Mouse (Mus musculus) embryonic facial prominence, embryonic 14.5 days (tissue): ENCODE measurements around the gene Klhdc1. TPM values are rescaled to one million over a fixed set of nuclear protein-coding genes. Genes with fewer than 3 reads are reported as not detected.
A peak's percentile ranks its signal among the peaks of the same experiment; 100 is the strongest.

Experiments
- ATAC-seq: fragments of 200-750 bp; cut with Nextera tagmentation; 2 replicates; pipeline ENCODE4 v1.8.0; 2017; ENCODE audit warnings: low read depth, moderate number of reproducible peaks, moderate TSS enrichment
- DNase-seq: peaks from one replicate; pipeline ENCODE4 v3.0.0-alpha.2; 2015; ENCODE audit warnings: low spot score
- H3K27ac ChIP-seq: fragments of 300-500 bp; sonication (generic); replicated peaks from 2 replicates; pipeline ENCODE4 v1.5.1; 2014; ENCODE audit warnings: low read depth, mild to moderate bottlenecking, low read length, moderate library complexity
- H3K27me3 ChIP-seq: fragments of 300-500 bp; sonication (generic); replicated peaks from 2 replicates; pipeline ENCODE4 v1.6.1; 2014; ENCODE audit warnings: low read length; ENCODE audit not compliant: control insufficient read depth, insufficient read depth
- H3K36me3 ChIP-seq: fragments of 300-500 bp; sonication (generic); 2 replicates; pipeline ENCODE4 v1.6.1; 2014; ENCODE audit warnings: low read length, mixed read lengths; ENCODE audit not compliant: control insufficient read depth, insufficient read depth
- H3K4me1 ChIP-seq: fragments of 300-500 bp; sonication (generic); 2 replicates; pipeline ENCODE4 v1.6.1; 2014; ENCODE audit warnings: antibody characterized with exemption, low read length; ENCODE audit not compliant: control insufficient read depth, insufficient read depth
- H3K4me2 ChIP-seq: fragments of 300-500 bp; sonication (generic); 2 replicates; pipeline ENCODE4 v1.6.1; 2014; ENCODE audit warnings: low read depth, mild to moderate bottlenecking, low read length, moderate library complexity, mixed read lengths
- H3K4me3 ChIP-seq: fragments of 300-500 bp; sonication (generic); 2 replicates; pipeline ENCODE4 v1.5.1; 2014; ENCODE audit warnings: low read depth, mild to moderate bottlenecking, low read length
- H3K9ac ChIP-seq: fragments of 300-500 bp; sonication (generic); 2 replicates; pipeline ENCODE4 v1.6.1; 2014; ENCODE audit warnings: low read depth, mild to moderate bottlenecking, low read length, moderate library complexity, mixed read lengths
- H3K9me3 ChIP-seq: fragments of 300-500 bp; sonication (generic); 2 replicates; pipeline ENCODE4 v1.6.1; 2016; ENCODE audit warnings: low read length; ENCODE audit not compliant: control insufficient read depth
- WGBS: fragments of 180-500 bp; shearing (Covaris S2); extraction: QIAGEN DNeasy Blood & Tissue Kit; methylation state at CpG from one replicate; pipeline ENCODE4 v1.1.7; 2014; 5-methylcytosine and 5-hydroxymethylcytosine counted together
- polyA plus RNA-seq: library from polyadenylated mRNA; unstranded; fragments of >200 nt; fragmentation: Nextera tagmentation; extraction: Ambion mirVana; gene quantifications from 2 replicates; pipeline ENCODE4 v1.2.1, GENCODE M21; 2014

Klhdc1 gene
- polyA plus RNA-seq: 9.0 and 9.8 TPM in 2 replicates

- ATAC-seq: no peak
- H3K9ac ChIP-seq: peak within 1 kb of the TSS; percentile 82
- H3K4me2 ChIP-seq: peak within 1 kb of the TSS; percentile 75
- no peaks in the 10 kb centered on the region for H3K27me3 ChIP-seq
- 64% methylated on average over 6 of the region's 6 CpGs for WGBS
- peak within 1 kb of the TSS; percentile 64 for H3K4me3 ChIP-seq
- H3K4me1 ChIP-seq: peaks cover 3% of the 10 kb centered on the region; the same call in 1 of the 2 replicates
- no peaks in the 10 kb centered on the region for H3K9me3 ChIP-seq
- H3K27ac ChIP-seq: peak within 1 kb of the TSS; percentile 82
- DNase-seq: no peak
- H3K36me3 ChIP-seq: no peaks in the 10 kb centered on the region
Observed at GRCm38 (mm10) chr12:69240876-69241275, at the start of gene Klhdc1. Gene Klhdc1, plus strand, starts transcription at chr12:69241176.

- 97% methylated on average over 5 of the region's 5 CpGs for WGBS
- H3K4me1 ChIP-seq: peaks cover 9% of the 10 kb centered on the region; the same call in 1 of the 2 replicates
- no peak overlapping the region for H3K27ac ChIP-seq
- H3K27me3 ChIP-seq: no peaks in the 10 kb centered on the region
- H3K36me3 ChIP-seq: peaks cover 48% of the 10 kb centered on the region
- H3K9ac ChIP-seq: no peak overlapping the region
- no peaks in the 10 kb centered on the region for H3K9me3 ChIP-seq
- ATAC-seq: no peak
- H3K4me2 ChIP-seq: no peak overlapping the region
- H3K4me3 ChIP-seq: no peak overlapping the region
- no peak for DNase-seq
Observed at GRCm38 (mm10) chr12:69191396-69191795, 49.6 kb upstream of the Klhdc1 start.

- Histone ChIP-seq H3K4me1 (peaks cover 9% of the 10 kb centered on the region; the same call in 1 of the 2 replicates), H3K4me3 (no peak overlapping the region), H3K27ac (no peak overlapping the region), H3K9ac (no peak overlapping the region), H3K36me3 (peaks cover 41% of the 10 kb centered on the region), H3K27me3 (no peaks in the 10 kb centered on the region), H3K9me3 (no peaks in the 10 kb centered on the region), H3K4me2 (no peak overlapping the region)
- DNase-seq (no peak), ATAC-seq (no peak)
- WGBS: 95% methylated on average over 2 of the region's 2 CpGs
Observed at GRCm38 (mm10) chr12:69192637-69193036, 48.3 kb upstream of the Klhdc1 start.

DNA sequence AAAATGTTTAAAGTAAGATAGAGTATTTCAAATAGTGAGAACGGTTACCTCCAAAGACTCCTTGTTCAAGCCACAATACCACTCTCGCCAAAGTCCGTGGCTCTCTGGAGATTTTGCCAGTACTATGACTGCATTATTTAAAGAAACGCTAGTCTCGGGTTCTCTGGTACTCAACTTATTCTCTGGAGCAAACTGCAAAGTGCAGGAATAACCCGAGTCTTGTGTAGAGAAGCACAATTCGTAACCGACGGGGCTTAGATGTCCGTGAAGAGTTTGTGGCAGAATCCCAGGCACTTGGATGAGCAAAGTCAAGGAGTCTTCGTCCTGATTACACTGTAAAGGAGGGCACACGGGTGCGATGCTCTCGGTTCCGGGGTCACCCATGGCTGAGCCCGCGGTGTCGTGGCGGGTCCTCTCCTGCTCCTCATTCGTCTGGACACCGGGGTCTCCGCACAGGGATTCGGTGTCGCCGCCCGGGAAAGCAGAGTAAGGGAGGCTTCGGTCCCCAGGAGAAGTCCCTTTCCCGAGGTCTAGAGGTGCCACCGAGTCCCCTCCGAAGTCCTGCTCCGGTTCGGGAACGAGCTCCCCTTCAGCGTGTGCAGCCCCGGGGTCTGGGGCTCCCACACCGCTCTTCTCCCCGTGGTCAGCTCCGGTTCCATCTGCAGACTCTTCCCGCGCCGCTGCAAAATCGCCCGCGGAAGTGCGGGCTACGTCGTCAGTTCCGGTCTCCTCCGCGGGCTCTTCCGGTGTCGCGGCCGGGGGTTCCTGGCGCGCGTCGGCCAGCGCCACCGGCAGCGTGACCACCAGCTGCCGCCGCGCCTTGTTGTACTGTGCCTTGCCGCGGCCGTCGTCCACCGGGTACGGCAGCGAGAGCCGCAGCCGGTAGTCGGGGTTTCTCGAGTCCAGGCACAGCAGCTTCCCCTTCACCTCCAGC, 44.3 kb upstream of the Klhdc1 start, which contains the start of gene Gm49383:
Gene Gm49383, minus strand, starts transcription at position 661 of the 934 bp plus-strand sequence.
- peak within 1 kb of the TSS; percentile 95 for H3K4me3 ChIP-seq
- 1% methylated on average over 30 of the region's 75 CpGs for WGBS
- peak; percentile 90 for DNase-seq
- no peaks in the 10 kb centered on the region for H3K27me3 ChIP-seq
- H3K27ac ChIP-seq: peak within 1 kb of the TSS; percentile 91
- ATAC-seq: peak; percentile 82
- H3K36me3 ChIP-seq: peaks cover 30% of the 10 kb centered on the region
- peak within 1 kb of the TSS; percentile 78 for H3K4me2 ChIP-seq
- peak within 1 kb of the TSS; percentile 86 for H3K9ac ChIP-seq
- H3K9me3 ChIP-seq: no peaks in the 10 kb centered on the region
- H3K4me1 ChIP-seq: peaks cover 21% of the 10 kb centered on the region

DNA sequence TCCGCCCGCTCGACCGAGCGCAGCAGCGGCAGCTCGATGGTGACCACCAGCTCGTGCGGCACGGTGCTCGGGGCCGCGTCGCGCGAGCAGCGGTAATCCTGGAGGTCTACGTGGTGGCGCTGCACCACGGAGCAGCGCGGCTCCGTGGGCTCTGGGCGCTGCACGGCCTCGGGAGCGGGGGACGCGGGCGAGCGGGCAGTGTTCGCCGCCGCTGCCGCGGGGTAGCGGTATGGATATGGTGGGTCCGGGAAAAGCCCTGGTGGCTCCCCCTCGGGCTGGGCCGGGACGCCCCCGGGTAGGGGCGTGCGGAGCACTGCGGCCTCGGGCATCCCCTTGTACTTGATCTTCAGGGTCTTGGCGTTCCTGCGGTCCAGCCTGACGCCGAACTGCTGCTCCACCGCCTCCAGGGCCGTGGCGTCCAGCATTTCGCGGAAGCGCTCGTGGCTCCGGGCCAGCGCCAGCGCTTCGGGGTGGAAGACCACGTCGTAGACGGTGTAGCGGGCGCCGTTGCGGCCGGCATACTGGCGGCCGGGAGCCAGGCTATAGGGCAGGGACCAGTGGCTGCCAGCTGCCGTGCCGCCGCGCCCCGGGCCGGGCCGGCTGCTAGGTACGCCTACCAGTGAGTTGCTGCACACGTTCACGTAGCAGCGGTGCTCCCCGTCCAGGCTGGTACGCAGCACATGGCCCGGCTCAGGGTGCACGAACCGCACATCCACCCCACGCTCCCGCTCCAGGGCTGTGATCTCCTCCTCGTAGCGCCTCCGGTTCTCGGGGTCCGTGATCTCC, 43.4 kb upstream of the Klhdc1 start:
- H3K9me3 ChIP-seq: no peaks in the 10 kb centered on the region
- peak overlapping the region; percentile 86 for H3K9ac ChIP-seq
- peaks cover 21% of the 10 kb centered on the region for H3K4me1 ChIP-seq
- H3K36me3 ChIP-seq: peaks cover 31% of the 10 kb centered on the region
- WGBS: 1% methylated on average over 20 of the region's 94 CpGs
- H3K27me3 ChIP-seq: no peaks in the 10 kb centered on the region
- H3K4me3 ChIP-seq: peak overlapping the region; percentile 95
- H3K27ac ChIP-seq: peak overlapping the region; percentile 91
- ATAC-seq (peak; percentile 73), DNase-seq (peak; percentile 45)
- peak overlapping the region; percentile 78 for H3K4me2 ChIP-seq

- Histone ChIP-seq H3K4me2 (peak within 1 kb of the TSS; percentile 78), H3K27ac (peak within 1 kb of the TSS; percentile 91), H3K4me3 (peak within 1 kb of the TSS; percentile 95), H3K36me3 (peaks cover 34% of the 10 kb centered on the region), H3K9me3 (no peaks in the 10 kb centered on the region), H3K27me3 (no peaks in the 10 kb centered on the region), H3K9ac (peak within 1 kb of the TSS; percentile 86), H3K4me1 (peaks cover 21% of the 10 kb centered on the region)
- ATAC-seq (peak; percentile 20), DNase-seq (peak; percentile 69)
- under 1% methylated on average over 18 of the region's 18 CpGs for WGBS
Observed at GRCm38 (mm10) chr12:69198164-69198535, 42.8 kb upstream of the Klhdc1 start, which contains the start of gene Dnaaf2. Gene Dnaaf2, minus strand, starts transcription at chr12:69198429.

DNA sequence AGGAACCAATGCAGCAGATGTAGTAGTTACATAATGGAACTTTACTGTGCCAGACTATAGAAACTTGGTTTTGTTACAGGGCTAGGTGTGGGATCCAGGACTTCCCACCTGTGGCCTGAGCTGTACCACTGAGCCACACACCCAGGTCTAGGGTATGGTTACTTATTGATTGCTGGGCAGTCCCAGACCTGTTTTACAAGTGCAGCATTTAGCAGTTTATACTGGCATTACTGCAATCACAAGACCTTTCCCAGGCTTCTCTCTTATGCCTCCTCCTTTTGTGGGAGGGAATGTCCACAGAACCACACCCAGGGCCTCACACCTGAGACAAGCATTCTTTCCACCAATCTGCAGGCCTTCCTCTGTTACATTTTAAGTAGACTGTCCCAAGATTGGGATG, 42.0 kb upstream of the Klhdc1 start:
- H3K9ac ChIP-seq: no peak overlapping the region

GRCm38 (mm10) chr12:69204052-69204833, 36.7 kb upstream of the Klhdc1 start, which contains the start of gene Gm49384:
Gene Gm49384, minus strand, starts transcription at chr12:69204267.
- no peak for ATAC-seq
- whole genome bisulfite sequencing: 89% methylated on average over 16 of the region's 16 CpGs
- no peak within 1 kb of the TSS for H3K27ac ChIP-seq
- no peak within 1 kb of the TSS for H3K4me3 ChIP-seq
- no peak for DNase-seq
- H3K9ac ChIP-seq: no peak within 1 kb of the TSS
- no peak within 1 kb of the TSS for H3K4me2 ChIP-seq
- H3K27me3 ChIP-seq: no peaks in the 10 kb centered on the region
- H3K9me3 ChIP-seq: no peaks in the 10 kb centered on the region
- H3K4me1 ChIP-seq: 0 out of 2 replicates have a peak, but pooled peaks cover under 1% of the 10 kb centered on the region
- H3K36me3 ChIP-seq: peaks cover 65% of the 10 kb centered on the region

More for the DNA sequence above, 42.0 kb upstream of the Klhdc1 start:
- Histone ChIP-seq H3K4me1 (peaks cover 21% of the 10 kb centered on the region), H3K36me3 (peaks cover 42% of the 10 kb centered on the region), H3K4me3 (peak overlapping the region; percentile 95), H3K9me3 (no peaks in the 10 kb centered on the region), H3K27ac (no peak overlapping the region), H3K4me2 (peak overlapping the region; percentile 78), H3K27me3 (no peaks in the 10 kb centered on the region)
- no peak for DNase-seq
- no peak for ATAC-seq
